Mouse (Mus musculus) hindbrain, postnatal 0 days (tissue): Measurements from ENCODE around the gene Spdef. TPM values are rescaled to one million over a fixed set of nuclear protein-coding genes. Genes with fewer than 3 reads are reported as not detected.
A peak's percentile ranks its signal among the peaks of the same experiment; 100 is the strongest.

Experiments used
- ATAC-seq: fragments of 200-750 bp; cut with Nextera tagmentation; 2 replicates; pipeline ENCODE4 v1.8.0; 2017; ENCODE audit warnings: mild to moderate bottlenecking, moderate TSS enrichment, moderate library complexity
- DNase-seq: peaks from one replicate; pipeline ENCODE4 v3.0.0-alpha.2; 2015; ENCODE audit warnings: low spot score
- H3K27ac ChIP-seq: fragments of 300-500 bp; sonication (generic); 2 replicates; pipeline ENCODE4 v1.5.1; 2014; ENCODE audit warnings: mild to moderate bottlenecking
- H3K27me3 ChIP-seq: fragments of 300-500 bp; sonication (generic); 2 replicates; pipeline ENCODE4 v1.6.1; 2014; ENCODE audit warnings: low read length, mixed read lengths; ENCODE audit not compliant: insufficient read depth
- H3K36me3 ChIP-seq: fragments of 300-500 bp; sonication (generic); 2 replicates; pipeline ENCODE4 v1.6.1; 2014; ENCODE audit warnings: low read length, mixed read lengths; ENCODE audit not compliant: insufficient read depth
- H3K4me1 ChIP-seq: fragments of 300-500 bp; sonication (generic); 2 replicates; pipeline ENCODE4 v1.6.1; 2014; ENCODE audit warnings: antibody characterized with exemption, low read length, mixed read lengths; ENCODE audit not compliant: insufficient read depth
- H3K4me2 ChIP-seq: fragments of 300-500 bp; sonication (generic); 2 replicates; pipeline ENCODE4 v1.6.1; 2014; ENCODE audit warnings: low read depth, mild to moderate bottlenecking, low read length, moderate library complexity, mixed read lengths
- H3K4me3 ChIP-seq: fragments of 300-500 bp; sonication (generic); 2 replicates; pipeline ENCODE4 v1.5.1; 2014; ENCODE audit warnings: low read length
- H3K9ac ChIP-seq: fragments of 300-500 bp; sonication (generic); replicated peaks from 2 replicates; pipeline ENCODE4 v1.6.1; 2014; ENCODE audit warnings: mild to moderate bottlenecking, low read length, moderate library complexity, mixed read lengths
- H3K9me3 ChIP-seq: fragments of 300-500 bp; sonication (generic); 2 replicates; pipeline ENCODE4 v1.6.1; 2016; ENCODE audit warnings: low read length, mixed read lengths
- CTCF ChIP-seq: IDR thresholded peaks from 2 replicates; pipeline ENCODE4 v1.5.1; 2016; ENCODE audit warnings: antibody characterized with exemption, control low read depth, low read depth
- WGBS: fragments of 180-500 bp; shearing (Covaris S2); extraction: QIAGEN DNeasy Blood & Tissue Kit; methylation state at CpG from one replicate; pipeline ENCODE4 v1.1.7; 2014; 5-methylcytosine and 5-hydroxymethylcytosine counted together
- polyA plus RNA-seq: library from polyadenylated mRNA; unstranded; fragments of >200 nt; fragmentation: Nextera tagmentation; extraction: Ambion mirVana; gene quantifications from 2 replicates; pipeline ENCODE4 v1.2.1, GENCODE M21; 2015
- total RNA-seq: library from RNA; depleted of rRNA; stranded (reverse); fragments of >200 nt; gene quantifications from 2 replicates; pipeline ENCODE4 v1.2.3, GENCODE M21; 2014

The Spdef gene
- total and polyA plus RNA-seq, 2 experiments from 2014 or later: 1.7 to 2.1 TPM

DNA sequence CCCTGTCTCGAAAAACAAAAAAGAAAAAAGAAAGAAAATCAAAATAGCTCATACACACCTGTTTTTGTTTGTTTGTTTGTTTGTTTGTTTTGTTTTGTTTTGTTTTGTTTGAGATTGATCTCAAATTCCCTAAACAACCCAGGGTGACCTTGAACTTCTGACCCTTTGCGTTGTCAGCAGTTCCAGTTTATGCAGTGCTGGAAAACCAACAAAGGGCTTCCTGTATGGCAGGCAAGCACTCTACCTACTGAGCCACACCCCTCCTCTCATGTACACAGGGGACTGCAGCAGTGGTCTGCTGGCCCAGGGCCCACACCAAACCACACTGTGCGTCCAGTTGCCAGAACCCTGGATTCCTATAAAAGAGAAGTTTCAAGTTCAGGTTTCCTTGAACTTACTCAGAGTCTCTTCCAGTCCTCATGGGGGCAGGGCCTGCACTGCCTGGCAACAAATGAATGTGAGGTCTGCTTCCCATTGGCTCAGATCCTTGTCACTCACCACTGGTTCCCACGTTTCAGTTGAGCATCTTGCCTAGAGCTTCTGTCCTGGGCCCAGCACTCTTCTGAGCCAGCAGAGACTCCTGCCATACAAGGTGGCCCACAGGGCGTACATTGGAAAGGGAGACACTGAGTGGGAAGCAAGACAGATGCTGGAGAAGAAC is 24.7 kb downstream of the Spdef start:
- H3K36me3 ChIP-seq: no peaks in the 10 kb centered on the region
- DNase-seq (peak; percentile 63), ATAC-seq (no peak)
- H3K27ac ChIP-seq: no peak overlapping the region
- peaks cover 3% of the 10 kb centered on the region; the same call in 1 of the 2 replicates for H3K4me1 ChIP-seq
- TF ChIP-seq CTCF: no peak
- no peak overlapping the region for H3K9ac ChIP-seq
- no peak overlapping the region for H3K4me3 ChIP-seq
- H3K27me3 ChIP-seq: no peaks in the 10 kb centered on the region
- no peaks in the 10 kb centered on the region for H3K9me3 ChIP-seq
- WGBS: 59% methylated on average over 5 of the region's 5 CpGs
- no peak overlapping the region for H3K4me2 ChIP-seq

DNA sequence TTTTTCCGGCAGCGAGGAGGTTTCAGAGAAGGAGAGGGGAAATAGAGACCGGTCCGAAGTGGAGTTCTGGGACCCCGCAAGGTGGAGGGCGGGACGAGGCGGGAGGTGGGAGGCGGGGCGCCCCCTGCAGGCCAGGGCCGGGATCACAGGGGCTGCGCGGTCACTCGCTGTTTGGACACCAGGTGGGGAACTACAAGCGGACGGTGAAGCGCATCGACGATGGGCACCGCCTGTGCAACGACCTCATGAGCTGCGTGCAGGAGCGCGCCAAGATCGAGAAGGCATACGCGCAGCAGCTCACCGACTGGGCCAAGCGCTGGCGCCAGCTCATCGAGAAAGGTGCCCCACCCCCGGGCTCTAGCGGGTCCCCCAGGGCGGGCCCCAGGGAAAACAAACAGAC is 26.2 kb downstream of the Spdef start:
- H3K4me3 ChIP-seq: no peak overlapping the region
- H3K4me2 ChIP-seq: peak overlapping the region; percentile 51
- ATAC-seq (peak; percentile 64), DNase-seq (peak; percentile 74)
- WGBS: 4% methylated on average over 34 of the region's 34 CpGs
- H3K4me1 ChIP-seq: peaks cover 3% of the 10 kb centered on the region; the same call in 1 of the 2 replicates
- no peak overlapping the region for H3K27ac ChIP-seq
- no peaks in the 10 kb centered on the region for H3K27me3 ChIP-seq
- H3K36me3 ChIP-seq: no peaks in the 10 kb centered on the region
- TF ChIP-seq CTCF: peak; percentile 79
- no peak overlapping the region for H3K9ac ChIP-seq
- H3K9me3 ChIP-seq: no peaks in the 10 kb centered on the region

DNA sequence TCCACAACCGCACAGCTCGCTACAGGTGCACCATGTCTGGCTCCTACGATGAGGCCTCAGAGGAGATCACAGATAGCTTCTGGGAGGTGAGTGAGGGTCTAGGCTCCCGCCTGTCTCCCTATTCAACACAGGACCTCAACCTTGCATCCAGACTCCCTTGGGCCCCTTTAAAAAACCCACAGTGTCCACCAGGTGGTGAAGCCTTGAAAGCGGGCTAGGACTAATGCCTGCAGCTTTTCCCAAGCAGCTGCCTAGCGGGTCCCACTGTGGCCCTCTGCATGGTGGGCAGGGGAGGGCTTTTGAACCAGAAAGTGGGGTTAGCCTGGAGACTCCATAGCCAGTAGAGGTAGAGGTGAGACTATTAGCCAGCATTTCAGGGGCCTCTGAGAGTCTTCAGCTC is 26.9 kb downstream of the Spdef start:
- Histone ChIP-seq H3K27me3 (no peaks in the 10 kb centered on the region), H3K36me3 (no peaks in the 10 kb centered on the region), H3K4me1 (peaks cover 3% of the 10 kb centered on the region; the same call in 1 of the 2 replicates), H3K4me3 (no peak overlapping the region), H3K9ac (0 out of 2 replicates have a peak overlapping the region, but pooled peaks have one; percentile 9), H3K27ac (peak overlapping the region; percentile 48), H3K4me2 (no peak overlapping the region), H3K9me3 (no peaks in the 10 kb centered on the region)
- TF ChIP-seq CTCF: no peak
- 69% methylated on average over 6 of the region's 6 CpGs for WGBS
- DNase-seq (no peak), ATAC-seq (no peak)

DNA sequence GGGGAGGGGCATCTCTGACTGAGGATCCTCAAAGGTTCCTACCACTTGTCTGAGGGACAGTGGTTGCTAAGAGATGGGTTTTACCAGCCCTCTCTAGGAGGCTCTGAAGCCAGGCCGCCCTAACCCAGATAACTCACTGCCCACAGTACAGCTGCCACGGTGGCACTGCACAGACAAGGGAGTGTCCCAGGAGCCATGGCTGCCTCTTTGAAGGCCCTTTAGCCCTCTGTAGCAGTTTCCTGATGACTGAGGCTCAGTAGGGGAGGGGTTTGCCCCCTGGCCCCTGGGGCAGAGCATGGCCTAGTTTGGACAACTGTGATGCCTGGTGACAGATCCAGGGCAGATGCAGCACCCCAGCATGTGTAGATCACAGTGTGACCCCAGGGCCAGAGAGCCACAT is 27.9 kb downstream of the Spdef start:
- DNase-seq (no peak), ATAC-seq (no peak)
- H3K36me3 ChIP-seq: no peaks in the 10 kb centered on the region
- 0 out of 2 replicates have a peak overlapping the region, but pooled peaks have one; percentile 48 for H3K27ac ChIP-seq
- TF ChIP-seq CTCF: no peak
- H3K9ac ChIP-seq: no peak overlapping the region
- 56% methylated on average over 2 of the region's 2 CpGs for WGBS
- no peaks in the 10 kb centered on the region for H3K27me3 ChIP-seq
- H3K4me3 ChIP-seq: no peak overlapping the region
- H3K4me1 ChIP-seq: peaks cover 3% of the 10 kb centered on the region; the same call in 1 of the 2 replicates
- no peak overlapping the region for H3K4me2 ChIP-seq
- no peaks in the 10 kb centered on the region for H3K9me3 ChIP-seq

DNA sequence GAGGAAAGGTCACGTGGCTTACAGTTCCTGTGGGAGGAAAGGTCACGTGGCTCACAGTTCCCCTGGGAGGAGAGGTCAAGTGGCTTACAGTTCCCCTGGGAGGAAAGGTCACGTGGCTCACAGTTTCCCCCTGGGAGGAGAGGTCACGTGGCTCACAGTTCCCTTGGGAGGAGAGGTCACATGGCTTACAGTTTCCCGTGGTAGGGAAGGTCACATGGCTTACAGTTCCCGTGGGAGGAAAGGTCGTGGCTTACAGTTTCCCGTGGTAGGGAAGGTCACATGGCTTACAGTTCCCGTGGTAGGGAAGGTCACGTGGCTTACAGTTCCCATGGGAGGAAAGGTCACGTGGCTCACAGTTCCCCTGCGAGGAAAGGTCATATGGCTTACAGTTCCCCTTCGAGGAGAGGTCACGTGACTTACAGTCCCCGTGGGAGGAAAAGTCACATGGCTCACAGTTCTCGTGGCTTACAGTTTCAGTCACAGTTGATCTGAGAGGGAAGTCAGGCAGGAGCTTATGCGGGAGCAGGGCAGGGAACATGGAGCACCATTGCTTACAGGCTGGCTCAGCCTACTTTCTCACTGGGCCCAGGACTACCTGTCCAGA is 29.0 kb downstream of the Spdef start:
- no peak for TF ChIP-seq CTCF
- WGBS: 90% methylated on average over 17 of the region's 17 CpGs
- Histone ChIP-seq H3K27ac (no peak overlapping the region), H3K4me2 (no peak overlapping the region), H3K9ac (no peak overlapping the region), H3K4me1 (peaks cover 3% of the 10 kb centered on the region; the same call in 1 of the 2 replicates), H3K36me3 (no peaks in the 10 kb centered on the region), H3K27me3 (no peaks in the 10 kb centered on the region), H3K9me3 (no peaks in the 10 kb centered on the region), H3K4me3 (no peak overlapping the region)
- ATAC-seq (no peak), DNase-seq (no peak)

DNA sequence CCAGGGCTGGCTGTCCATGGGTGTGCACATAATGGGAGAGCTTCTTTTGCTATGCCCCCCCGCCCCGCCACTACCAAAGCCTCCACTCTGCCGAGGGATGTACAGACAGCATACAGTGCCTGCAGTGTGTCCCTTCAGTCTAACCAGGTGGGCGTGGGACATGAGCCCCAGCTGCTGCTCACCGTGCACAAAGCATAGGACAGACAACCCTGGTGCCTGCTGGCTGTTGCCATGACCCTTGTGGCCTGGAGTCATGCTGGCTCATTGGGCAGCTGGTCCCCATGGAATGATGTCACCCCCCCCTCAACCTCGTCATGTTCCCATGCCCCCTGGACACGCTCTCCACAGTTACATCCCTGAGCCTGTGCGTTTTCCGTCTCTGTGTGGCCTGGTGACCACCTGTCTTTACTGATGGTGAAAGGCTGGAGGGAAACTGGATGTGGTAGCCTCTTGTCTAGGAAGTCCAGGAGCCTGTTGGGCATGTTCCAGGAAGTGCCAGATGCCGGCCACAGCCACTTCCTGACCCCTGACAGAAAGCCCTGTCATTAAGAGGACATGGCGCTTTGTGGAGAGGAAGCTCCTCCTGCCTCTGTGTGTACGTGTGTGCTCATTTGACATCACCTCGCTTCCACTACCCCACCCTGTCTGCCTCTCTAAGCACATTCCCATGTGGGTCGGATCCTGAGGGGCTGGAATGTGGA is 37.6 kb downstream of the Spdef start:
- Histone ChIP-seq H3K9ac (no peak overlapping the region), H3K9me3 (no peaks in the 10 kb centered on the region), H3K4me2 (no peak overlapping the region), H3K4me1 (peaks cover 1% of the 10 kb centered on the region; the same call in 1 of the 2 replicates), H3K4me3 (no peak overlapping the region), H3K27me3 (no peaks in the 10 kb centered on the region), H3K27ac (no peak overlapping the region), H3K36me3 (no peaks in the 10 kb centered on the region)
- DNase-seq: no peak
- WGBS: 60% methylated on average over 14 of the region's 14 CpGs
- no peak for TF ChIP-seq CTCF
- ATAC-seq: peak; percentile 46; the same call in 1 of the 2 replicates
